Mouse (Mus musculus) neural tube, embryonic 12.5 days (tissue): Measurements from ENCODE around the gene Wipf1. TPM values are rescaled to one million over a fixed set of nuclear protein-coding genes. Genes with fewer than 3 reads are reported as not detected.
A peak's percentile ranks its signal among the peaks of the same experiment; 100 is the strongest.
"Not testable (repeated sequence)": the region's sequence is repeated elsewhere in the genome, so short reads cannot be mapped to it uniquely, and the experiment has no call there.

Source experiments
- ATAC-seq: fragments of 200-750 bp; cut with Nextera tagmentation; 2 replicates; pipeline ENCODE4 v1.8.0; 2017; ENCODE audit warnings: low read depth, mild to moderate bottlenecking, moderate TSS enrichment, moderate library complexity; ENCODE audit not compliant: low FRiP score
- H3K27ac ChIP-seq: fragments of 300-500 bp; sonication (generic); 2 replicates; pipeline ENCODE4 v1.5.1; 2016
- H3K27me3 ChIP-seq: fragments of 300-500 bp; sonication (generic); replicated peaks from 2 replicates; pipeline ENCODE4 v1.6.1; 2016; ENCODE audit warnings: mild to moderate bottlenecking
- H3K36me3 ChIP-seq: fragments of 300-500 bp; sonication (generic); 2 replicates; pipeline ENCODE4 v1.6.1; 2016; ENCODE audit warnings: mild to moderate bottlenecking
- H3K4me1 ChIP-seq: fragments of 300-500 bp; sonication (generic); 2 replicates; pipeline ENCODE4 v1.6.1; 2016
- H3K4me2 ChIP-seq: fragments of 300-500 bp; sonication (generic); replicated peaks from 2 replicates; pipeline ENCODE4 v1.6.1; 2016; ENCODE audit warnings: mild to moderate bottlenecking
- H3K4me3 ChIP-seq: fragments of 300-500 bp; sonication (generic); 2 replicates; pipeline ENCODE4 v1.5.1; 2016
- H3K9ac ChIP-seq: fragments of 300-500 bp; sonication (generic); 2 replicates; pipeline ENCODE4 v1.6.1; 2016; ENCODE audit warnings: mild to moderate bottlenecking
- H3K9me3 ChIP-seq: fragments of 300-500 bp; sonication (generic); 2 replicates; pipeline ENCODE4 v1.6.1; 2016; ENCODE audit warnings: mild to moderate bottlenecking
- WGBS: fragments of 180-500 bp; shearing (Covaris S2); methylation state at CpG from one replicate; pipeline ENCODE4 v1.1.7; 2016; 5-methylcytosine and 5-hydroxymethylcytosine counted together
- polyA plus RNA-seq: library from polyadenylated mRNA; unstranded; fragments of >200 nt; fragmentation: Nextera tagmentation; extraction: Ambion mirVana; gene quantifications from 2 replicates; pipeline ENCODE4 v1.2.1, GENCODE M21; 2016

Wipf1 gene
- polyA plus RNA-seq, 1 experiment from 2014 or later: 5.8 TPM

GRCm38 (mm10) chr2:73561665-73562063 is 32.1 kb upstream of the Wipf1 start:
- H3K9ac ChIP-seq: no peak overlapping the region
- WGBS: 6% methylated on average over 8 of the region's 8 CpGs
- no peak overlapping the region for H3K27ac ChIP-seq
- H3K27me3 ChIP-seq: no peaks in the 10 kb centered on the region
- no peaks in the 10 kb centered on the region for H3K9me3 ChIP-seq
- peak overlapping the region; percentile 42 for H3K4me3 ChIP-seq
- ATAC-seq: peak; percentile 71
- H3K4me1 ChIP-seq: peaks cover 10% of the 10 kb centered on the region
- peak overlapping the region; percentile 77 for H3K4me2 ChIP-seq
- no peaks in the 10 kb centered on the region for H3K36me3 ChIP-seq

DNA sequence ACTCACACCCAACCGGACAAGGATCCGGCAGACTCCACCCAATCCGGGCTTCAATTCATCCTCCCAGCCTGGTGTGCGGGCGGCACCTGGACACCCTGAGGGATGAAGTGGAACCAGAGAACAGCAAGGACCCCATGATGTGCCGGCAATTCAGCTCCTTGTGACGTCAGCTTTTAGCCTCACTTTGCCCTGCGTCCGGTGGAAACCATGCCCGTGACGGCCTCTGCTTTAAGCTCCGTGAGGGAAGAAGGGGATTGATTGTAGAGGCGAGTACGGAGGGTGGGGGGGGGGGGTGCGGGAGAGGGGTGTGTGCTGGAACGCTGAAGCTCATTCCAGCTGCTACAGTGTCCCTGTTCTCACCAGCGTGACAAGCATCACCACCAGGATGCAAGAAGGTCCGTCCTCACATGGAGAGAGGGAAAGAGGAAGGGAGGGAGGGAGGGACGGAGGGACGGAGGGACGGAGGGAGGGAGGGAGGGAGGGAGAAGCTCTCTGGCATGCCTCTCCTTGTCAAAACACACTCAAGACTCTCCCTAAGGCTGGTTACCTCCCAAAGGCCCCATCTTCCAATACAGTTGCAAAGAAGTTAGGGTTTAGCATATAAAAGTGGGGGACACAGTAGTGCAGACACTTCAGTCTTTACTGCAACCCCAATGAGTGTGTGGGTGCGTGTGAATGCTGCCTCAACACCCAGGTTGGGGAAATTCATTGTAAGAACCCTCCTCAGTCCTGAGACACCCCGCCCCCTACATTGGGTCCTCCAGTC is 31.5 kb upstream of the Wipf1 start:
- Histone ChIP-seq H3K4me3 (peak overlapping the region; percentile 42), H3K4me2 (peak overlapping the region; percentile 77), H3K36me3 (no peaks in the 10 kb centered on the region), H3K9me3 (no peaks in the 10 kb centered on the region), H3K4me1 (peaks cover 10% of the 10 kb centered on the region), H3K27me3 (no peaks in the 10 kb centered on the region), H3K27ac (no peak overlapping the region), H3K9ac (peak overlapping the region; percentile 49)
- ATAC-seq: peak; percentile 46
- WGBS: 1% methylated on average over 20 of the region's 23 CpGs

DNA sequence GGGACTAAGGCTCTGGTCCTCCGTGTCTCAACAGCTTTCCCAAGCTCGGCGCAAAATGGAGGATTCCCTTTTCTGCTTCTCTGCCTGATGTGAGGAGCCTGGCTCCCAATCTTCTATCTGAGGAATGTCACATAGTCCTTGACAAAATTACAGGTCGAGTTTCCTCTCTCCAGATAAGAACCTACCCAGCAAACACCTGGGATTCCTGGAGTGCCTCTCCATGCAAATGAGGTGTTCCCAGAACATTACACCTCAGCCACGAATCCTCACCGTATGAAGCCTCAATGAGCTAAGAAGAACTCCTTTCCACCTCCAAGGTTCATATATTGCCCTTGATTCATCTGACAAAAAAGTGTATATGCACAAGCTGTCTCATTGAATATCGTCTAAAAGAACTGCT is 30.9 kb upstream of the Wipf1 start:
- no peak for ATAC-seq
- H3K9ac ChIP-seq: no peak overlapping the region
- 46% methylated on average over 7 of the region's 7 CpGs for WGBS

GRCm38 (mm10) chr2:73557956-73558355 is 28.4 kb upstream of the Wipf1 start:
- WGBS: 84% methylated on average over 8 of the region's 8 CpGs
- no peaks in the 10 kb centered on the region for H3K36me3 ChIP-seq
- no peak overlapping the region for H3K4me2 ChIP-seq
- ATAC-seq: no peak
- peaks cover 10% of the 10 kb centered on the region for H3K4me1 ChIP-seq
- H3K27ac ChIP-seq: no peak overlapping the region
- no peak overlapping the region for H3K9ac ChIP-seq
- H3K4me3 ChIP-seq: no peak overlapping the region
- H3K27me3 ChIP-seq: no peaks in the 10 kb centered on the region
- no peaks in the 10 kb centered on the region for H3K9me3 ChIP-seq

More for the DNA sequence above, 30.9 kb upstream of the Wipf1 start:
- H3K9me3 ChIP-seq: no peaks in the 10 kb centered on the region
- H3K4me1 ChIP-seq: peaks cover 10% of the 10 kb centered on the region
- no peak overlapping the region for H3K27ac ChIP-seq
- no peaks in the 10 kb centered on the region for H3K27me3 ChIP-seq
- no peaks in the 10 kb centered on the region for H3K36me3 ChIP-seq
- H3K4me2 ChIP-seq: peak overlapping the region; percentile 77
- no peak overlapping the region for H3K4me3 ChIP-seq

DNA sequence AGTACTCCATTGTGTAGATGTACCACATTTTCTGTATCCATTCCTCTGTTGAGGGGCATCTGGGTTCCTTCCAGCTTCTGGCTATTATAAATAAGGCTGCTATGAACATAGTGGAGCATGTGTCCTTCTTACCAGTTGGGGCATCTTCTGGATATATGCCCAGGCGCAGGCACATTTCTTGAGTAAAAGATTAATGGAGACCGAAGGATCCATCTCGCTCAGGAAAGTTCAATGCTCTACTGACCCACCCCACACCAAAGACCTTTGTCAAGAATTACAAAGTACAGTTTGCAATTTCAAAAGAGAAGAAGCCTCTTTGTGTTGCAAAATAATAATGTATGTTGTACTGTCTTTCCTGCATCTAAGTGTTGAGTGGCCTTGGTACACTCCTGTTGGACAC is 27.5 kb upstream of the Wipf1 start:
- 98% methylated on average over 3 of the region's 3 CpGs for WGBS
- H3K9me3 ChIP-seq: not testable (repeated sequence)

GRCm38 (mm10) chr2:73554389-73554788 is 24.9 kb upstream of the Wipf1 start:
- H3K9me3 ChIP-seq: no peaks in the 10 kb centered on the region
- H3K4me2 ChIP-seq: no peak overlapping the region
- no peaks in the 10 kb centered on the region for H3K36me3 ChIP-seq
- no peaks in the 10 kb centered on the region for H3K27me3 ChIP-seq
- no peak overlapping the region for H3K27ac ChIP-seq
- H3K4me1 ChIP-seq: no peaks in the 10 kb centered on the region
- no peak overlapping the region for H3K9ac ChIP-seq
- ATAC-seq: no peak
- WGBS: 77% methylated on average over 3 of the region's 3 CpGs
- no peak overlapping the region for H3K4me3 ChIP-seq

More for the DNA sequence above, 27.5 kb upstream of the Wipf1 start:
- not testable (repeated sequence) for ATAC-seq, H3K27ac ChIP-seq, H3K4me1 ChIP-seq, H3K36me3 ChIP-seq, H3K4me3 ChIP-seq, H3K4me2 ChIP-seq, H3K9ac ChIP-seq, H3K27me3 ChIP-seq

GRCm38 (mm10) chr2:73552926-73553325 is 23.4 kb upstream of the Wipf1 start:
- no peaks in the 10 kb centered on the region for H3K4me1 ChIP-seq
- WGBS: 84% methylated on average over 3 of the region's 3 CpGs
- no peak overlapping the region for H3K4me3 ChIP-seq
- no peak overlapping the region for H3K27ac ChIP-seq
- H3K27me3 ChIP-seq: no peaks in the 10 kb centered on the region
- no peaks in the 10 kb centered on the region for H3K9me3 ChIP-seq
- no peak for ATAC-seq
- no peaks in the 10 kb centered on the region for H3K36me3 ChIP-seq
- no peak overlapping the region for H3K4me2 ChIP-seq
- no peak overlapping the region for H3K9ac ChIP-seq

- Histone ChIP-seq H3K4me3 (no peak overlapping the region), H3K27me3 (no peaks in the 10 kb centered on the region), H3K9ac (no peak overlapping the region), H3K36me3 (no peaks in the 10 kb centered on the region), H3K4me1 (no peaks in the 10 kb centered on the region), H3K4me2 (no peak overlapping the region), H3K9me3 (no peaks in the 10 kb centered on the region), H3K27ac (no peak overlapping the region)
- no peak for ATAC-seq
- WGBS: 25% methylated on average over 6 of the region's 6 CpGs
These were observed 21.2 kb upstream of the Wipf1 start for GRCm38 (mm10) chr2:73550725-73551124.

- no peak overlapping the region for H3K4me2 ChIP-seq
- peaks cover 5% of the 10 kb centered on the region; the same call in 1 of the 2 replicates for H3K27me3 ChIP-seq
- ATAC-seq: no peak
- 58% methylated on average over 2 of the region's 2 CpGs for WGBS
- no peak overlapping the region for H3K4me3 ChIP-seq
- no peaks in the 10 kb centered on the region for H3K9me3 ChIP-seq
- no peaks in the 10 kb centered on the region for H3K4me1 ChIP-seq
- H3K9ac ChIP-seq: no peak overlapping the region
- H3K36me3 ChIP-seq: no peaks in the 10 kb centered on the region
- no peak overlapping the region for H3K27ac ChIP-seq
These were observed 19.0 kb upstream of the Wipf1 start for GRCm38 (mm10) chr2:73548542-73548941.

- no peak for ATAC-seq
- Histone ChIP-seq H3K27ac (no peak overlapping the region), H3K36me3 (no peaks in the 10 kb centered on the region), H3K27me3 (peaks cover 5% of the 10 kb centered on the region; the same call in 1 of the 2 replicates), H3K9ac (no peak overlapping the region), H3K9me3 (no peaks in the 10 kb centered on the region), H3K4me2 (no peak overlapping the region), H3K4me1 (no peaks in the 10 kb centered on the region), H3K4me3 (no peak overlapping the region)
- WGBS: 92% methylated on average over 4 of the region's 4 CpGs
These were observed 17.7 kb upstream of the Wipf1 start for GRCm38 (mm10) chr2:73547256-73547655.

GRCm38 (mm10) chr2:73545556-73545955 is 16.0 kb upstream of the Wipf1 start:
- Histone ChIP-seq H3K4me2 (no peak overlapping the region), H3K9ac (no peak overlapping the region), H3K4me3 (no peak overlapping the region), H3K27me3 (peaks cover 5% of the 10 kb centered on the region; the same call in 1 of the 2 replicates), H3K27ac (no peak overlapping the region), H3K4me1 (peaks cover 1% of the 10 kb centered on the region; the same call in 1 of the 2 replicates), H3K36me3 (no peaks in the 10 kb centered on the region), H3K9me3 (no peaks in the 10 kb centered on the region)
- 74% methylated on average over 2 of the region's 2 CpGs for WGBS
- no peak for ATAC-seq

DNA sequence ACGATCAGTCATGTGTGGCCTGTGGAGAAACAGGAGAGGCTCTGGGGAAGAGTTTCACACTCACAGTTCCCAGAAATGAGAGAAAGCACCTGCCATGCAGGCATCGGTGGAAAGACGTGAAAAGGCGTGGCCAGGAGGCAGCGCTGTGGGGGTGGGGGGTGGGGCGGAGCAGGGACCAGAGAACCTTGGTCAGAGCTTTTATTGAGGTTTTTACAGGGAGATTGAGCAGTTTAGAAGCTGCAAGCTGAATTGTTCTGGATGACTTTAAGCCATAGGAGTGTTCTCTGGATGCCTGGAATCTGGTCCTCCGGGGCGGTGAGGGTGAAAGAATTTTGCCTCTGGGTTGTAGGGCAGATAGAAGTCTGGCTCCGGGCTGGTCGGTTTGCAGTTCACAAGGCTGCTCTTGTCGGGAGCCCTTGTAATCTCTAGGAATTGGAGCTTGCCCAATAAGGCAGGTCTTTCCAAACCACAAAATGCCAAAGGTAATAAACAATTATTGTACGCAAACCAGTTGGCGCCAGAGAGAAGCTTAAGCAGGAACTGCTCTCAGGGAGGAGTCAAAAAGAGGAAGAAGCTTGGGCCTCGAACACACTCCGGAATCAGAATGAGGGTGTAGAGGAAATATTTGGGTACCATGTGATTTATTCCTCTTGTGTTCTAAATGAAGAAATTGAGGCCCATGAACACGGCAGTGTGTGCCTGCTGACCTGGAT is 11.1 kb upstream of the Wipf1 start:
- peaks cover 3% of the 10 kb centered on the region; the same call in 1 of the 2 replicates for H3K4me1 ChIP-seq
- peaks cover 5% of the 10 kb centered on the region; the same call in 1 of the 2 replicates for H3K27me3 ChIP-seq
- 27% methylated on average over 16 of the region's 16 CpGs for WGBS
- H3K4me3 ChIP-seq: no peak overlapping the region
- no peak overlapping the region for H3K27ac ChIP-seq
- H3K4me2 ChIP-seq: peak overlapping the region; percentile 43
- H3K9me3 ChIP-seq: no peaks in the 10 kb centered on the region
- no peak for ATAC-seq
- no peak overlapping the region; the same call in 1 of the 2 replicates for H3K9ac ChIP-seq
- H3K36me3 ChIP-seq: no peaks in the 10 kb centered on the region
